Mouse (Mus musculus): Measurements from ENCODE around the gene Ptchd4.

DNA sequence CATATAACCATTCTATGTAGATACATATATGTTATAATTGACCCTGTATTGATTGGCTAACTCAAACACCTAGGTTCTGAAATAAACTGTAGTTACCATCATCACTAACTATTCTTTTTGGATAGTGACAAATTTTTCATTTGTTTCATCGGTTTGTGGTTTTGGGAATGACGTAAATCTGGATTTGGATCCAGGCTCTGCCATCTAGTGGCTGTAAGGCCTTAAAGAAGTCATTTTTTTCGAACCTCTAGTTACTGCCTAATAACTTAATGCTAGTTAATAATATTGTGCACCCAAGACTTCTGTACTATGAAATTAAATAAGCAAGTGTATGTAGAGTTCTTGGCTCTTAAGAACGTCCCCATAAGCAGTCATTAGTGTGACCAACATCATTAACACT lies 11.5 kb upstream of the Ptchd4 start:
- TF ChIP-seq CTCF (IDR thresholded peaks at IDR 0.05; ENCODE audit: extremely low read depth, insufficient read depth, insufficient read length, insufficient replicate concordance) (no peak), POLR2A (IDR thresholded peaks at IDR 0.05; ENCODE audit: low read depth, low read length) (no peak)

Data from spleen, adult 2 months (tissue).